Mouse (Mus musculus): ENCODE measurements around the gene Exosc9.

DNA sequence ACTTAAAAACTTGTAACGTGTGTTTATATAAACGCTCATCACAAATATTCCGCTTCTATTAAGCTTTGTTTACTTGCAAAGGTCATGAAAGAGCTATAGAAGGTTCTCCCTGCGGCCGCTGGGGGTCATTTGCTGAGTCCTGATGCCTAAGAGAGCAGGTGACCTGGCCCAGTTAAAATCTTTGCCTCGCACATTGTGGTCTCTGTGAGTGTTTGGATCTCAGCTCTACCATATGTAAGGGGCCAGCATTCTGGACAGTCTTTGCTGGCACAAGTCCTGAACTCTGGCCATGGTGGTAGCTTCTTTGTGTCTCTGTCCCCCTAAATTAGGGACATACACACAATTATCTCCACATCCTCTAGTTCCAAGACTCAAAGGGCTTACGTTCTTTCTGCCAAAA lies 19.7 kb upstream of the Exosc9 start:
- no peak for TF ChIP-seq POLR2A (IDR thresholded peaks at IDR 0.05; ENCODE audit: low read depth, low read length)
- no peak for TF ChIP-seq CTCF (IDR thresholded peaks at IDR 0.05; ENCODE audit: extremely low read depth, insufficient read length, insufficient replicate concordance, low read depth, low read length)
